Mouse (Mus musculus) kidney, postnatal 4 days (tissue): ENCODE measurements at regions not wholly inside any gene's neighbourhood (a gene's known extent, or its start where the extent isn't known, plus 50 kb on each side); places are given as distances from the start of the nearest gene placed in this dataset.

Source experiments
- DNase-seq, 2 experiments: peaks; one replicate each; pipeline ENCODE4 v3.0.0; 2021; ENCODE audit warnings: mixed read lengths in 2 of 2

- no peak for DNase-seq
These were observed 805.2 kb downstream of the Olfm4 start for GRCm38 (mm10) chr14:80789131-80789530.

DNA sequence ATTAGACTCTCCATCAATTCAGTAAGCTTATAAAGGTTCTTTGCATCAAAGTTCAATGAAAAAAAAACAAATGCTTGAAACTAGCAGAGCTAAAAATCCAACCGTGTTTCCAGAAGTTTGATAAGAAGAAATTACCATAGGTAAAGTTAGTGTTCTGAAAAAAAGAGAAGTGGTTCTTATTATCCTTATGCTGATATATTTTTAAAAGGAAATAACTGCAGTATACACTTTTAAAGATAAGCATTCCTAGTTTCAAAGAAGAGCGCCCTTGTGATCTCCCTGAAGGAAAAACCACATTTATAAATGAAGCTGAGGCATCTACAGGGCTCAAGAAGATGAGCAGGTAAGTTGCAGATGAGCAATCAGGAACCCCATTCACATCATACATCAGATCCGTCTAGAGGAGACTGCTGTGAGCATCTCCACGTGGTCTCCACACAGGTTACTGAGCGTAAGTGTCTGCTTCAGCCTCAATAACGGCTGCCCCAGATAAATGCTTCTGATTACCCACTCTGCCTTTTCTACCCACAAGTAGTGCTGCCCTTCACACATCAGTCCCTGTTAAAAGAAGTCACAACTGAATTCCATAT lies 815.6 kb downstream of the Olfm4 start:
- no peak for DNase-seq

DNA sequence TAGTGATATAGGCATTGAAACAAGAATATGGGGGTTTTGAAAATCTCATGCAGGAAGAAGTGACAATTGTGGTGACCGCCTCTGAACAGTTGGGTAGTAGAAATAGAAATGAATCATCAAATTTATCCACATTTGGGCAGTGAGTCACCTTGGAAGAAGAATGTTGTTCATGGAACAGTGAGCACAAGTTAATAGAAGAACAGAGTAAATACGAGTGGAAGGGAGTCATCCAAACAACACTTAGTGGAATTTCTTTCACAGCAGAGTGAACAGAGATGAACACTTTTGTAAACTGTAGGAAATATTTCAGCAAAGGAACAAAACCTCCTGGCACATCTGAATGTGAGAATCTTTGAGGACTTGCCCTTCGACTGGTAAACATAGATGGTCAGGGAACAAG lies 846.6 kb downstream of the Olfm4 start:
- DNase-seq: no peak

- DNase-seq: no peak
These were observed 860.7 kb downstream of the Olfm4 start for GRCm38 (mm10) chr14:80844550-80844949.

DNA sequence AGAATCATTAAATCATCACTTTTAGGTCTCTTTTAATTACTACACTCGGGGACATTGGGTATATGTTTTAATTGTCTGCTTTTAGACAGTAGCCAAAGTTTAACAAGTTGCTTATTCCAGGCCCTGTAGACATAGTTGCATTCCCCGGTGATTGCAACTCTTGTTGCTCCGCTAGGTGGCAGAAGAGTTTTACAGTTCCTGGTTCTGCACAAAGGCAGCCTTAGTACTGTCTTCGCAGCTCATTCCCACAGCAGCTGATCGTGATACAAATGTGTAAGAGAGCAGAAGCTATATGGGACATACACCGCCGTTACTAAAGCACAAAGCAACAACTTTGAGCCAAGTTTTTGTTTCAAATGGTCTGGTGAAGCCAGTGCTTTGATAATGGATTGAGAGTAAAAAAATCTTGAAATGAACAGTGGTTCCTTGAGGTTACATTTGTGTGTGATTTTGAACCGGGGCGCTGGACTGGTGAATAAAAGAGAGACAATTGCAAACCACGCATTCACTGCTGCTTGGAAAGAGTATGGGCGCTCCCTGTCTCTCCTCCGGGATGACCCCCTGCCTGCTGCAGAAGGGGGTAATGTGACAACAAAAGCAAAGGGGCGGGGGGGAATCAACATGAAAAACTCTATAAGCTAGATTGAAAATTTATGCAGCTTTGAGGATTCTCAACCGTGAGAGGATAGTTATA lies 861.8 kb downstream of the Olfm4 start:
- DNase-seq: peak; percentile 76 to 77

DNA sequence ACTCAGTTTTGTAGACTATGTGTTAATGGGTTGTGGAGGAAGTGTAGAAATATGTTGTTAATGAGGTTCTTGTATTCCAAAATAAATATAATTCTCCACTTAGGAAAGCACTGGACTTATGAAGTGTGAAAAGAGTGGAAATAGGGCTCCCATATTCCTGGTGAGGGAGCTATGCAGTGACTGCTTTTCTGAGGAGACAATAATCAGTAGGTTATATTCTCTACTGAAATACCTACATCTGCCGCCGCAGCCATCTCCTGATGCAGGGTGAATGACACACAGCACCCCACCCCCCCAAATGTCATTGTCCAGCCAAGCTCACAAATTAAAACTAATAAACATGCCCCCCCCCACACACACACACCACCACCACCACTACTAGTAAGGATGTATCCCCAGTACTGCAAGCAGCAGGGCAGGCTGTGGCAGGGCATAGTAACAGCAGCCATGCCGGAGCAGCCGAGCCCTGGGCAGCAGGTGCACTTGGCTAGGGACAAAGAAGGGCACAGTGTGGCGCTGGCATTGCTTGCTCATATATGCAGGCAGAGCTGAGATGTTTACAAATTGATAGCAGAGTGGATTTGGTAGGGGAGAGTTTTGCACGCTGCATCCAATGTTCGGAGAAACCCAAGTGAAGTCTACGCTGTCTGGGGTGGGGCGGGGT lies 862.7 kb downstream of the Olfm4 start:
- DNase-seq: no peak
